Mouse (Mus musculus) ES-Bruce4 (cell line): ENCODE data around the gene Gprc5b. TPM values are rescaled to one million over a fixed set of nuclear protein-coding genes. Genes with fewer than 3 reads are reported as not detected.

Source experiments
- H3K27ac ChIP-seq: 2 replicates; pipeline ENCODE4 v1.5.1; 2012; ENCODE audit warnings: low read length, inconsistent platforms; ENCODE audit not compliant: insufficient read depth
- H3K27me3 ChIP-seq: 2 replicates; pipeline ENCODE4 v1.6.1; 2012; ENCODE audit warnings: mild to moderate bottlenecking, low read length, inconsistent platforms; ENCODE audit not compliant: control insufficient read depth, poor library complexity, insufficient read depth, severe bottlenecking
- H3K36me3 ChIP-seq: 2 replicates; pipeline ENCODE4 v1.6.1; 2012; ENCODE audit warnings: inconsistent platforms, mild to moderate bottlenecking, low read length, moderate library complexity; ENCODE audit not compliant: control insufficient read depth, poor library complexity, insufficient read depth, severe bottlenecking
- H3K4me1 ChIP-seq: one replicate; pipeline ENCODE4 v1.8.1; 2011; ENCODE audit warnings: low read length; ENCODE audit not compliant: control insufficient read depth, insufficient read depth
- H3K4me3 ChIP-seq: 2 replicates; pipeline ENCODE4 v1.5.1; 2011; ENCODE audit warnings: low read depth, mild to moderate bottlenecking, low read length
- H3K9ac ChIP-seq: 2 replicates; pipeline ENCODE4 v1.6.1; 2012; ENCODE audit warnings: low read depth, mild to moderate bottlenecking, inconsistent platforms; ENCODE audit not compliant: poor library complexity, severe bottlenecking
- H3K9me3 ChIP-seq: replicated peaks from 2 replicates; pipeline ENCODE4 v1.6.1; 2012; ENCODE audit warnings: mild to moderate bottlenecking, low read length, inconsistent platforms; ENCODE audit not compliant: control insufficient read depth, poor library complexity, insufficient read depth, severe bottlenecking
- CTCF ChIP-seq: IDR thresholded peaks from one replicate; pipeline ENCODE4 v1.8.1; 2011; ENCODE audit warnings: low read depth, low read length
- EP300 ChIP-seq: IDR thresholded peaks from 2 replicates; pipeline ENCODE4 v1.6.1; 2011; ENCODE audit warnings: low read depth, low read length; ENCODE audit not compliant: insufficient read depth
- POLR2A ChIP-seq: IDR thresholded peaks from one replicate; pipeline ENCODE4 v1.8.1; 2011; ENCODE audit warnings: low read length; ENCODE audit not compliant: insufficient read depth
- polyA plus RNA-seq: library from polyadenylated mRNA; stranded (reverse); fragments of >200 nt; gene quantifications from 2 replicates; pipeline ENCODE4 v1.2.4, GENCODE M21; 2011; ENCODE audit warnings: low read depth; ENCODE audit not compliant: missing spikeins, insufficient read depth, insufficient read length

The Gprc5b gene
- polyA plus RNA-seq, 1 experiment = 15.7 TPM

DNA sequence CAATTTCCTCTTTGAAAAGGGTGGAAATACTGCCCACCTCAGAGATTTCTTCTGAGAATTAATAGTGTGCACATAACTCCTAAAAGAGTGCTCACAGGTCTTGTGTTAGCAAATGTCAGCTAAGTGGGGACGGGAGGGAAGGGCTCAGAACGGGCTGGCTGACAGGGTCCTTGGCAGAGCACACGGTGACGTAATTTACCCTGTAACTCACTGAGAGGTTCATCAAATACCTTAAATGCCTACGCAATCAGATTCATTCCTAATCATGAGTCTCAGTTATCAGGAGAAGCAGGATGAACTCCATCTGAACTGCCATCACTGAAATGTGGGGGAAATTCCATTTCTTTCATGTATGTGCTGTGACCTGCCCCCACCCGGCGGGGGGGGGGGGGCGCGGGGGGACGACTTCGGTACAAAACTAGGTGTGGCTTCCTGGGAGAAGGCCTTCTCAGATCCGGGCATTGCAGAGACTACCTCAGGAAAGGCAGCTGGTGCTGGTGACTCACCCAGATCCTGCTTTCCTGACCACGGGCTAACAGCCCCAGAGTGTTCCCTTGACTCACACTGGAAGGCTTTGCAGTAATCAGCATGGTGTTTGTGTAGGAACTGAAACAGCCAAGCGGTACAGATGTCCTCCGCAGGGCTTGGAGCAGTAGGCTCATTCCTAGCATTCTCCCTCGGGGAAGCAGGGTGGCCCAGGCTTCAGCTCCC lies 65.3 kb downstream of the Gprc5b start:
- no peak for TF ChIP-seq EP300
- no peak for TF ChIP-seq POLR2A
- TF ChIP-seq CTCF = no peak

DNA sequence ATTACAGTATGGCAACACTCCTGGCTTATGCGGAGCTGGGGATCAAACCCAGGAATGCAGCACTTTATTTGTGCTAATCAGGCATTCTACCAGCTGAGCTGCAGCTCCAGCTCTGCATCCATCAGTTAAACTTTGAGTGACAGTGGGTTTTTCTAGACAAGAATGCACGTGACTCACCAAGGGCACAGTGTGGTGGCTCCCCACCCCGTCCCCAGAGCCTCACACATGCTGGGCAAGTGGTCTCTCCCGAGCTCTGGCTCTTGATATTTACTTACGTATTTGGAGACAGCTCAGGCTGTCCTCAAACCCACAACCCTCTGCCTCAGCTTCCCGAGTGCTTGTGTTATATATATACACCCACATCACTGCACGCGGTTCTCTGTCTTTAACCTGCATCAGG lies 66.1 kb downstream of the Gprc5b start:
- Histone ChIP-seq H3K27ac (no peak overlapping the region), H3K9me3 (no peaks in the 10 kb centered on the region), H3K36me3 (no peaks in the 10 kb centered on the region), H3K4me3 (no peak overlapping the region), H3K4me1 (no peaks in the 10 kb centered on the region), H3K9ac (no peak overlapping the region), H3K27me3 (no peaks in the 10 kb centered on the region)
- TF ChIP-seq POLR2A = no peak
- no peak for TF ChIP-seq EP300
- TF ChIP-seq CTCF = no peak

More for the DNA sequence above, 65.3 kb downstream of the Gprc5b start:
- Histone ChIP-seq H3K36me3 (no peaks in the 10 kb centered on the region), H3K27me3 (no peaks in the 10 kb centered on the region), H3K27ac (no peak overlapping the region), H3K9me3 (no peaks in the 10 kb centered on the region), H3K4me1 (no peaks in the 10 kb centered on the region), H3K4me3 (no peak overlapping the region), H3K9ac (no peak overlapping the region)

DNA sequence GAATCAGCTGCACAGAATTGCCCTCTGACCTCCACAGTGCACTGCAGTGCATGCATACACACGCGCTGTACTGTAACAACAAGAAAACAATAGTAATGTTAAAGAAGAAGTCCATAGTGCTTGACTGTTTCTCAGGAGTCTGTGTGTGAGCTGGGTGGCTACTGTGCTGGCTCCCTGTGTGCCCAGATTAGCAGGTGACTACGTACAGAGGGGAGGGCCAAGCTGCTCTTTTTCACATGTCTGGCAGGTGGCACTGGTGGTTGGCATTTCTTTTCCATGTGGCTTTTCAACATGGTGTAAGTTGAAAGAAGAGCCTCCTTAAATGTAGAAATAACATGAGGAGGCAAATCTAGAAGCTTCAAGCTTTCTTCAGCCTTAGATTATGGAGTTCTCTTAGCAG lies 66.7 kb downstream of the Gprc5b start:
- Histone ChIP-seq H3K9me3 (no peaks in the 10 kb centered on the region), H3K27me3 (no peaks in the 10 kb centered on the region), H3K4me3 (no peak overlapping the region), H3K9ac (no peak overlapping the region), H3K36me3 (no peaks in the 10 kb centered on the region), H3K4me1 (no peaks in the 10 kb centered on the region), H3K27ac (no peak overlapping the region)
- no peak for TF ChIP-seq EP300
- TF ChIP-seq POLR2A = no peak
- TF ChIP-seq CTCF = no peak

DNA sequence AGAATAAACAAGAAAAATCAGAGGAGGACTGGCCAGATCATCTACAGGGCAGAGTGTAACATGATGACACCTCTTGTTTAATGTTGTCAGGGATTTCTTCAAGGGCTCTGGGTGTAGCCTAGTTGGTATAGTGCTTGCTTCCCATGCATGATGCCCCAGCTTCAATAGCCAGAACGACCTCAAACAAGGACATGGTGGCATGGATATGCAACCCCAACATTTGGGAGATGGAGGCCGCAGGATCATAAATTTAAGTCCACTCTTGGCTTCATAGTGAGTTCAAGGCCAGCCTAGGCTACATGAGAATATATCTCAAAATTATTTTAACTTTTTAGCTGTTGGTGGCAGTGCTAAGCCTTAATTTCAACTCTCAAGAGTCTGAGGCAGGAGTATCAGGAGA lies 67.7 kb downstream of the Gprc5b start:
- H3K9me3 ChIP-seq = no peaks in the 10 kb centered on the region
- no peak overlapping the region for H3K9ac ChIP-seq
- no peak overlapping the region for H3K27ac ChIP-seq
- TF ChIP-seq EP300 (no peak), CTCF (no peak), POLR2A (no peak)
- H3K4me3 ChIP-seq = no peak overlapping the region
- H3K27me3 ChIP-seq = no peaks in the 10 kb centered on the region
- no peaks in the 10 kb centered on the region for H3K4me1 ChIP-seq
- H3K36me3 ChIP-seq = no peaks in the 10 kb centered on the region

DNA sequence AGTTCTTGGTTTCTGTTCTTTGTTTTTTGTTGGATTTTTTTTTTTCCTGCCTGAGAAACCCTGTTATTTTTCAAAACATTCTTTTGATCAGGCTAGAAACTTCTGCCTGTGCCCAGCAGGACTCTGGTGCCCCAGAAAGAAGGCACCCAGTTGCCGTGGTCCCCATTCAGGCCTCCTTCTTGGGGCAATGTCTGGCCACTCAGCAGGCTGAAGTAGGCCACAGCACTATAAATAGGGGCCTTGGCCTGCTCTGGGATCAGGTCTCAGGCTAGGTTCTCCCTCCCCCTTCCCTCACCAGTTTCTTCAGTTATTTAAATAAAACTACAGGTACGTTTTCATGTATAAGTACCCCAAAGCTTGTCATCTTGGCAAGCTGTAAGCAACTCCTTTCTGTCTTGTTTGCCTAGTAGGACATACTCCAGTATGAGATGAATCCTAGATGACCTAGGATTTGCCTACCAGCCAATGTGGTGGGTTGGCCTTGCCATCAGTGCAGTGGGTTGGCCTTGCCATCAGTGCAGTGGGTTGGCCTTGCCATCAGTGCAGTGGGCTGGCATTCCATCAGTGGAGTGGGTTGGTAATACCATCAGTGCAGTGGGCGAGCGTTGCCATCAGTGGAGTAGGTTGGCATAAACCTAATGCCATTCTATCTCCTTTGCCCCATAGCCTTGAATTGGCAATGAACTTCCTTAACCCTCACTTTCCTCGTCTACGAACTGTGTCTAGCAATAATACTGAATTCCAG lies 68.3 kb downstream of the Gprc5b start:
- Histone ChIP-seq H3K27me3 (no peaks in the 10 kb centered on the region), H3K9me3 (no peaks in the 10 kb centered on the region), H3K4me3 (no peak overlapping the region), H3K36me3 (no peaks in the 10 kb centered on the region), H3K27ac (no peak overlapping the region), H3K9ac (no peak overlapping the region), H3K4me1 (no peaks in the 10 kb centered on the region)
- no peak for TF ChIP-seq POLR2A
- TF ChIP-seq CTCF = no peak
- TF ChIP-seq EP300 = no peak

DNA sequence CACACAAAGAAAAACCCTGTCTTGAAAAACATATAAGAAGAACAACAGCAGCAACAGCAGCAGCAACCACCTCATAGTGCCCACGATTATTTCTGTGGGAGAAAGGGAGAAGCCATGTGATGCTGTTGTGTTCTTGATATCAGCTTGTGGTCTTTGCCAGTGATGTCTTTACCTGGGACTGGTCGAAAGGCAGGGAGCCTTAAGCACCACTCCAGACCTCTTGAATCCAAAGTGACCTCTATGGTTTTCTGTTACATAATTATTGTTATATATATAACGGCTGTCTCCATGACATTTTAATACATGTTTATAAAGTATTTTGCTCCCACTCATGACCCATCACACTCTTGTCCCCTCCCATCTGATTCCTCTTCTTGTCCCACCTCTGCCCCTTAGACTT lies 69.5 kb downstream of the Gprc5b start:
- H3K27me3 ChIP-seq = no peaks in the 10 kb centered on the region
- no peaks in the 10 kb centered on the region for H3K9me3 ChIP-seq
- no peaks in the 10 kb centered on the region for H3K36me3 ChIP-seq
- H3K9ac ChIP-seq = no peak overlapping the region
- no peaks in the 10 kb centered on the region for H3K4me1 ChIP-seq
- H3K4me3 ChIP-seq = no peak overlapping the region
- no peak for TF ChIP-seq POLR2A
- TF ChIP-seq CTCF = no peak
- TF ChIP-seq EP300 = no peak
- no peak overlapping the region for H3K27ac ChIP-seq
